Comparison of ENCODE assay signal across 23 mouse cellular contexts in genomic region chr4:154352246-154352645, GRCm38 (mm10). TPM values are rescaled to one million over a fixed set of nuclear protein-coding genes. Genes with fewer than 3 reads are reported as not detected.
"Had no signal": no experiment of that assay in that cellular context is flagged by ENCODE, and none has a peak within 500 bp of the region (broad histone marks: within the 10 kb centered on the region; RNA-seq: fewer than 3 reads in every experiment).

No protein-coding gene starts in this region.

- H3K4me1 ChIP-seq: liver, embryonic 13.5 days had no signal

- ATAC-seq: intestine, postnatal 0 days had no signal

- H3K4me3 ChIP-seq: left cerebral cortex, adult 2 months; liver, embryonic 13.5 days; midbrain, embryonic 12.5 days had no signal

- H3K4me2 ChIP-seq: liver, embryonic 13.5 days; midbrain, embryonic 12.5 days had no signal

- H3K9ac ChIP-seq: liver, embryonic 13.5 days; midbrain, embryonic 12.5 days had no signal

- DNase-seq: kidney, adult 2 months; kidney, postnatal 36 days; layer of hippocampus, postnatal 36 days; liver, embryonic 13.5 days; right cerebral cortex, postnatal 4 days; thymus, adult 2 months; thymus, postnatal 14 days; thymus, postnatal 4 days had no signal

- H3K36me3 ChIP-seq: liver, embryonic 13.5 days; midbrain, embryonic 12.5 days had no signal

- H3K27ac ChIP-seq: kidney, postnatal 0 days; left cerebral cortex, adult 2 months; liver, embryonic 13.5 days; midbrain, embryonic 12.5 days; stomach, postnatal 0 days had no signal

- H3K27me3 ChIP-seq: liver, embryonic 13.5 days had no signal

- H3K9me3 ChIP-seq: liver, embryonic 13.5 days; midbrain, embryonic 12.5 days had no signal

RNA-seq across cellular contexts. Expression of gene B230104I21Rik, which starts 16.3 kb away (rescaled TPM):
- total RNA-seq: left cerebral cortex, adult 2 months; left cerebral cortex, postnatal 10 days; left cerebral cortex, postnatal 36 days; liver, adult 2 months; megakaryocyte progenitor cell, adult 5-6 weeks; midbrain, postnatal 0 days had no signal
- polyA plus RNA-seq: intestine, postnatal 0 days; kidney, adult 2 months; kidney, embryonic 14.5 days; kidney, postnatal 0 days; limb, embryonic 14.5 days; liver, adult 2 months; liver, embryonic 13.5 days; liver, embryonic 16.5 days; midbrain, embryonic 12.5 days; neural tube, embryonic 14.5 days; stomach, embryonic 14.5 days; stomach, postnatal 0 days; thymus, adult 2 months had no signal

RNA-seq across cellular contexts. Expression of gene Arhgef16, which starts 50.8 kb away (rescaled TPM):
- total RNA-seq: megakaryocyte progenitor cell, adult 5-6 weeks had no signal
